Mouse (Mus musculus): ENCODE results near the gene Ergic3.

GRCm38 (mm10) chr2:155961862-155962261 is 46.0 kb upstream of the Ergic3 start:
- no peak for TF ChIP-seq CTCF (IDR thresholded peaks at IDR 0.05; ENCODE audit: low read depth)
- TF ChIP-seq EP300 (IDR thresholded peaks at IDR 0.05; ENCODE audit: low read depth), result no peak

Measured in liver, postnatal 0 days (tissue).